Mouse (Mus musculus) embryonic facial prominence, embryonic 13.5 days (tissue): ENCODE data around the gene Hoxa9. TPM values are rescaled to one million over a fixed set of nuclear protein-coding genes. Genes with fewer than 3 reads are reported as not detected.

Experiments
- ATAC-seq: fragments of 200-750 bp; cut with Nextera tagmentation; 2 replicates; pipeline ENCODE4 v1.8.0; 2017; ENCODE audit warnings: low read depth; ENCODE audit not compliant: insufficient number of reproducible peaks, insufficient read depth, low FRiP score, low TSS enrichment
- H3K27ac ChIP-seq: fragments of 300-500 bp; sonication (generic); 2 replicates; pipeline ENCODE4 v1.5.1; 2015; ENCODE audit warnings: moderate library complexity, mild to moderate bottlenecking, inconsistent platforms
- H3K27me3 ChIP-seq: fragments of 300-500 bp; sonication (generic); 2 replicates; pipeline ENCODE4 v1.6.1; 2015; ENCODE audit warnings: mild to moderate bottlenecking, inconsistent platforms
- H3K36me3 ChIP-seq: fragments of 300-500 bp; sonication (generic); 2 replicates; pipeline ENCODE4 v1.6.1; 2015; ENCODE audit warnings: mild to moderate bottlenecking, inconsistent platforms
- H3K4me1 ChIP-seq: fragments of 300-500 bp; sonication (generic); 2 replicates; pipeline ENCODE4 v1.6.1; 2015; ENCODE audit warnings: inconsistent platforms
- H3K4me2 ChIP-seq: fragments of 300-500 bp; sonication (generic); 2 replicates; pipeline ENCODE4 v1.6.1; 2015; ENCODE audit warnings: moderate library complexity, mild to moderate bottlenecking, inconsistent platforms
- H3K4me3 ChIP-seq: fragments of 300-500 bp; sonication (generic); 2 replicates; pipeline ENCODE4 v1.5.1; 2015; ENCODE audit warnings: mild to moderate bottlenecking, inconsistent platforms
- H3K9ac ChIP-seq: fragments of 300-500 bp; sonication (generic); 2 replicates; pipeline ENCODE4 v1.6.1; 2015; ENCODE audit warnings: mild to moderate bottlenecking, inconsistent platforms
- H3K9me3 ChIP-seq: fragments of 300-500 bp; sonication (generic); 2 replicates; pipeline ENCODE4 v1.6.1; 2016; ENCODE audit warnings: inconsistent platforms
- WGBS: fragments of 180-500 bp; shearing (Covaris S2); methylation state at CpG from one replicate; pipeline ENCODE4 v1.1.7; 2015; ENCODE audit warnings: mixed read lengths; 5-methylcytosine and 5-hydroxymethylcytosine counted together
- polyA plus RNA-seq: library from polyadenylated mRNA; unstranded; fragments of >200 nt; fragmentation: Nextera tagmentation; extraction: Ambion mirVana; gene quantifications from 2 replicates; pipeline ENCODE4 v1.2.1, GENCODE M21; 2015

Gene Hoxa9
- polyA plus RNA-seq, 1 experiment from 2014 or later = not detected

DNA sequence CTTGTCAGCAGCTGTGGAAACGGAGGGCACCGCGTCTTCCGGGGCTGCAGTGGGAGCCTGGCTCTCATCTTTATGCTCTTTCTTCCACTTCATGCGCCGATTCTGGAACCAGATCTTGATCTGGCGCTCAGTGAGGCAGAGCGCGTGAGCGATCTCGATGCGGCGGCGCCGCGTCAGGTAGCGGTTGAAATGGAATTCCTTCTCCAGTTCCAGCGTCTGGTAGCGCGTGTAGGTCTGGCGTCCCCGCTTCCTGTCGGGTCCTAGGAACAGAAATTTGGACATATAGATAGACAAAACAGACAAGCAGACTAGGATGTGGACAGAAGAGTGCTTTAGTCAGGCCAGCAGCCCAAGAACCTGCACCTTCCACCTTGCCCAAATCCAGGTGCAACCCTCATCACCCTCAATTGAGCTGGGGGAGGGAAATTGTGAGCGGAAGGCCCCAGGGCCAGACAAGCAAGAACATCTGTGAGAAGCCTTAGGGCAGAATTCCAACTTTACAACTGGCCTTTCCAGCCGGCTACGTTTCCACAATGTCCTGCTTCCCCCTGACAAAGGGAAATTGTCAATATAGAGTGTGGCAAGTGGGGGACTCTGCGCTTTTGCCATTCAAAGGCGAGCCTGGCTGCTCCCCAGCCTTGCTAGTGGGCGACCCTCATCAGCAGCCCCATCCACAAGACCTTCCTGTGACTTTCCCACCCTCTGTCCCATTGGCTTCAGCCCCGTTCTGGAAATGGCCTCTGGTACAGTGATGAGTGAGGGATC lies 14.9 kb downstream of the Hoxa9 start:
- H3K27ac ChIP-seq = no peak overlapping the region
- no peaks in the 10 kb centered on the region for H3K36me3 ChIP-seq
- H3K9ac ChIP-seq = no peak overlapping the region
- no peak for ATAC-seq
- H3K4me1 ChIP-seq = peaks cover 27% of the 10 kb centered on the region
- peaks cover 100% of the 10 kb centered on the region for H3K27me3 ChIP-seq
- no peak overlapping the region for H3K4me2 ChIP-seq
- H3K4me3 ChIP-seq = no peak overlapping the region
- under 1% methylated on average over 30 of the region's 30 CpGs for WGBS
- H3K9me3 ChIP-seq = no peaks in the 10 kb centered on the region

DNA sequence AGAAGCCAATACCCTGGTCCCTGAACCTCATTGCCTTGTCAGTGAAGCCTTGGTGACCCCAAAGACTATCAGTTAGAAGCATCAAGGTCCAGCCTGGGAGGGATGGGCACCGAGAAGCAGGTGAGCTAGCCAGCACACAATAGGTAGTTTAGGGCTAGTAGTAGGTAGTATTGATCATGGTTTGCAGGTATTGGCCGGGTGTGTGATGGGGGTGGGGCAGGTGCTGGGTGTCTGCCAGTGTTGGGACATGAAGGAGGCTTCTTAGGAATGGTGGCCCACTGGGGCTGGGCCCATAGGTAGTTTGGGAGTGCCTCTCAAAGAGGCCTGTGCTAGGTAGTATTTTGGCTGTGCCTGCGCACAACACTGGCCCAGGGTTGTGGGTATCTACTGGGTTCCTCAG lies 15.8 kb downstream of the Hoxa9 start:
- Histone ChIP-seq H3K9ac (no peak overlapping the region), H3K4me2 (no peak overlapping the region), H3K36me3 (no peaks in the 10 kb centered on the region), H3K27ac (no peak overlapping the region), H3K9me3 (no peaks in the 10 kb centered on the region), H3K4me1 (peaks cover 27% of the 10 kb centered on the region), H3K27me3 (peaks cover 100% of the 10 kb centered on the region), H3K4me3 (no peak overlapping the region)
- no peak for ATAC-seq
- WGBS = 13% methylated on average over 3 of the region's 3 CpGs

DNA sequence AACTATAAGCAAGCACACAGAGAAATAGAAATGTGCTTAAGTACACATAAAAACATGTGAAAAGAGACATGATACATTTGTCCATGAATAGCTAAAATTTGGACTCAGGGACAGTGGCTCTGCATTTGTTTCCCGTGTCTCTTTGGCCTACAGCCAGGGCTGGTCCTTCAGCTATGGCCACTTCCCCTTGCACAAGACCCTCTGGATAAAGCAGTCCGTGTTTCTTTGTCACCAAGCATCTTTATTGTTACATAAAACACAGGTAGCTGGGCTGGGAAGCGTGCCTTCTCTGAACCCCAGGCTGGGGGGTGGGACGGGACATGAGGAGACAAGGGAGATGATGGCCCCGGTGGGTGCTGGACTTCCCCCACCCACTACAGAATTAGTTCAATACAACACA lies 16.6 kb downstream of the Hoxa9 start:
- no peak overlapping the region for H3K9ac ChIP-seq
- no peaks in the 10 kb centered on the region for H3K36me3 ChIP-seq
- H3K4me2 ChIP-seq = no peak overlapping the region
- no peak for ATAC-seq
- no peaks in the 10 kb centered on the region for H3K9me3 ChIP-seq
- no peak overlapping the region for H3K4me3 ChIP-seq
- WGBS = 6% methylated on average over 5 of the region's 5 CpGs
- peaks cover 100% of the 10 kb centered on the region for H3K27me3 ChIP-seq
- H3K27ac ChIP-seq = no peak overlapping the region
- peaks cover 27% of the 10 kb centered on the region for H3K4me1 ChIP-seq

DNA sequence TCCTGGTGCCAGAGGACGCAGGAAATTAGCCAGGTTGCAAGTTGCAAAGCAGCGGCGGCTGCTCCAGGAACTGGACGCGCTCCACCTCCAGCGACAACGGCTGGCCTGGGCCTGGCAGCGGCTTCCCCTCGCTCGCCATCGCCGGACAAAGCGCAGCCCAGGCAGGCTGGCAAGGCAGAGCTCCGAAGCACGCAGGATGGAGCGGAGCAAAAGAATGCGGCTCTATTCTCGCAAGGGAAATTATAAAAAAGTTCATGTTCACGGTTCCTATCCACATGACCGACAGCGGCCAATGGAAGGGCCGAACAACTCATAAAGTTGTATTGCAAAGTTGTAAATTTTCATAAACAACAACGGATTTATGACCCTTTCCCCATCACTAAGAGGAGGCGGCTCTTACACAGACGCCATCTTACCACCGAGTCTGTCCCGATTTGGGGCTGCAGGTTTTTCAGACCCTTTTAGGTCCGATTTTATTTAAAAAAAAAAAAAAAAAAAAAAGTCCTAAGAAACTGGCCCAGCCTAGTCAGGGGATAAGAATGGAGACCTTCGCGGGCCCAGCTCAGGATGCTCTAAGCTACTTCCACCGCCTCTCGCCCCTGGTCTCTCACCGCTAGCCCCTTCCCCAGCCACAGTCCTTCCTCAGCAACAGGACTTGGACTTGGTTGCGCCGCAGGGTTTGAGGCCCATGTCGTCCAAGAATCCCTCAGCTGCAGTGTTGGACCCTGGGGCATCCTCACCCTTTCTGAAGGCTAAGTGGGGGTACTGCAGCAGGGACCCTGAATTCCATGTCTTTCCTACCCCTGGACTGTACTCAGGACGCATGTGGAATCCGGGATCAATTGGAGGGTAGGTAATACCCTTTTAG lies 17.5 kb downstream of the Hoxa9 start, which contains the start of the genes Hoxa3 and Gm28308:
Hoxa3 (minus strand) TSS at position 218 of the 868 bp plus-strand sequence.
Gm28308 (minus strand) TSS at position 221 of the 868 bp plus-strand sequence.
- no peaks in the 10 kb centered on the region for H3K9me3 ChIP-seq
- H3K4me2 ChIP-seq = peak within 1 kb of the TSS; percentile 34
- peaks cover 100% of the 10 kb centered on the region for H3K27me3 ChIP-seq
- ATAC-seq = no peak
- H3K36me3 ChIP-seq = no peaks in the 10 kb centered on the region
- peaks cover 27% of the 10 kb centered on the region for H3K4me1 ChIP-seq
- 0 out of 2 replicates have a peak within 1 kb of the TSS, but pooled peaks have one; percentile 20 for H3K4me3 ChIP-seq
- WGBS = 3% methylated on average over 38 of the region's 38 CpGs
- H3K9ac ChIP-seq = no peak within 1 kb of the TSS
- no peak within 1 kb of the TSS for H3K27ac ChIP-seq

DNA sequence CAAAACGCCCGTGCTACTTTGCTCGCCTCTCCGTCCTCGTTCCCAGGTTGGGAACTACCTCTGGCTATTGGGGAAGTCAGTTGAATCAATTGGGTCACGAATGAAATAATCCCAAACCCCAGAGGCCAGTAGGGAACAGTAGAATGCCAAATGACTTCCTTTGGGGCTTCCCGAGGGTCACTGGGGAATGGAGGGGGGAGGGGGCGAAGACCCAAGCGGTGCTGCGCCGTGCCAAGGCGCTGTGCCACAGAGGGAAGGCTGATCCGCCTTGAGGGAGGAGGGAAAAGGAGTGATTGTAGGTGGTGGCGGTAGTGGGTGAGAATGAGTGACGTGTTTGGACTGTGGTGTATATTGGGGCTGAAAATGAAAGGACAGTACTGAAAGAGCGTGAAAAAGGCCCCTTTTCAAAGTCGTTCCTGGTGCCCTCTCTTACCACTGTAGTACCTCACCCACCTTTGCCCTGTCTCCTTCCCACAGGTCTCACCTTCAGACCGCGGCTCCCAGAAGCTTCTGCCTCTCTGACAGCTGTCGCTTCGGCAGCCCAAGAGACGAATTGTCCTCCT lies 18.3 kb downstream of the Hoxa9 start:
- no peaks in the 10 kb centered on the region for H3K9me3 ChIP-seq
- H3K36me3 ChIP-seq = no peaks in the 10 kb centered on the region
- H3K9ac ChIP-seq = no peak overlapping the region
- H3K27ac ChIP-seq = no peak overlapping the region
- 0 out of 2 replicates have a peak overlapping the region, but pooled peaks have one; percentile 20 for H3K4me3 ChIP-seq
- 1% methylated on average over 22 of the region's 22 CpGs for WGBS
- peaks cover 100% of the 10 kb centered on the region for H3K27me3 ChIP-seq
- ATAC-seq = no peak
- peaks cover 27% of the 10 kb centered on the region for H3K4me1 ChIP-seq
- peak overlapping the region; percentile 34 for H3K4me2 ChIP-seq

DNA sequence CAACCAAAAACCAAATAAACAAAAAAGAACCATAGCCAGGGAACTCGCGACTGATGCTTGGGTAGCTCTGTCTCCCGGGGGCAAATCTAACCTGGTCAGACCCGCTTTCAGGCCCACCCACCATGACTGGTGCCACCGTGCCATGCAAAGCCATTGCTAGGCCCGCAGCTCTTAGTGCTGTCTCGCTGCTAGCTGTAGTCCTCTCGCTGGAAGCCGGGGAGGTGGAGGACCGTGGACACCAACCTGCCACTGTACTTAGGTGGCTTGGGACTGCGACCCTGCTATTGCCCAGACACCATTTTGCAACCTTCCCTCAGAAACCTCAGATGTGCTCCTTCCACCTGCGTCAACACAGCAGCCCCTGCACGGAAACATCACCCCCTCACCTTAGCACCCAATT lies 18.9 kb downstream of the Hoxa9 start:
- no peak for ATAC-seq
- 2% methylated on average over 13 of the region's 13 CpGs for WGBS
- H3K36me3 ChIP-seq = no peaks in the 10 kb centered on the region
- H3K4me1 ChIP-seq = peaks cover 20% of the 10 kb centered on the region
- no peak overlapping the region for H3K9ac ChIP-seq
- H3K4me3 ChIP-seq = peak overlapping the region; percentile 20; the same call in 1 of the 2 replicates
- H3K27ac ChIP-seq = no peak overlapping the region
- H3K4me2 ChIP-seq = peak overlapping the region; percentile 24; the same call in 1 of the 2 replicates
- H3K27me3 ChIP-seq = peaks cover 100% of the 10 kb centered on the region
- no peaks in the 10 kb centered on the region for H3K9me3 ChIP-seq

DNA sequence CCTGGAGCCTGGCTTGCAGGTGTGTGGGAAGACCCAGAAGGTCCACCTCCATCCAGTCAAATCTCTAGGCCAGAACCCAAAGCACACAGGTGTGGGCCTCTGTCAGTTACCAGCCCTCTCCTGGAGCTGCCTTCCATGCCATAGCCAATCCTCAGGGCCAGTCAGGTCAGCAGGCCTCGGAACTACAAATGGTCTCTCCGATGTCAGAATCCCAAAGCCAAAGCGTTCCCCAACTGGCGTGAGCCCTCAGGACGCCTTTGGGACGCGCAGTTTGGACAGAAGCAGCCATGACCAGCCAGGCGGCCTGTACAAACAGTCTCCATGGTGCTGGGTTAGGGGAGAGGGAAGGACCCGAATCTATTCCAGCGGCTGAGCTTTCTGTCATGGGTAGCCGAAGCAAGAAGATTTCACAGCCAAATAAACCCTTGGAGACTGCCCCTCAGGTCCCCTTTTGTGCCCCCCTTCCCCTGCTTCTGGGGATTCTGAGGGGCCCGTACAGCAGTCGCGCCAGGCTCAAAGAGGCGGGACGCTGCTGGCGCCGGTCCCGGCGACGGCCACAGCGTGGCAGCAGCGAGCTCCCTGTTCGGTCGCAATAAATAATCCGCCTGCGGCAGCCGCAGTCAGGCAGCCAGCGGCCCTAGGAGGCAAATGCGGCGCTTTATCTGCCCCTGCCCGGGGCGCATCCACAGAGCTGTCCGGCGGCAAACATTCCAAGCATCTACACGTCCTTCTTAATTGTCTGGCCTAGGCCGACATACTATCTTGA lies 19.5 kb downstream of the Hoxa9 start:
- Histone ChIP-seq H3K9ac (no peak overlapping the region), H3K27me3 (peaks cover 100% of the 10 kb centered on the region), H3K4me2 (peak overlapping the region; percentile 24; the same call in 1 of the 2 replicates), H3K9me3 (no peaks in the 10 kb centered on the region), H3K4me1 (peaks cover 17% of the 10 kb centered on the region; the same call in 1 of the 2 replicates), H3K27ac (no peak overlapping the region), H3K4me3 (peak overlapping the region; percentile 20; the same call in 1 of the 2 replicates), H3K36me3 (no peaks in the 10 kb centered on the region)
- no peak for ATAC-seq
- WGBS = 1% methylated on average over 37 of the region's 37 CpGs

DNA sequence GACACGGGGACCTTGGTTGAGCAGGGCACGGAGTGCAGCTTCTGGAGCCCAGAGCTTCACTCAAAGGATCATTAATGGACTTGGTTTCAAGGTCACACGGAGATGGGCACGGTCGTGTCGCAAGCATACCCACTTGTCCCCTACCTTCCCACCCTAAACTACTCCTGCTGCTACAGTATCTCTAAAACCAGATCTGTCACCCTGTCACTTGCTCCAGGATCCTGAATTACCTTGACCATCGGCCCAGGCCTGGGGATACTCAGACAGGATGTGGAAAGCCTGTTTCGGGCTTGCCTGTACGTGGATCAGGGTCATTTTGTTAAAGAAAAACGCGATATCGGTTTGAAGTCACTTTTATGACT lies 21.2 kb downstream of the Hoxa9 start:
- H3K9ac ChIP-seq = no peak overlapping the region
- H3K4me1 ChIP-seq = peaks cover 12% of the 10 kb centered on the region; the same call in 1 of the 2 replicates
- H3K9me3 ChIP-seq = no peaks in the 10 kb centered on the region
- no peak overlapping the region for H3K4me2 ChIP-seq
- ATAC-seq = no peak
- H3K4me3 ChIP-seq = no peak overlapping the region
- WGBS = 4% methylated on average over 12 of the region's 12 CpGs
- H3K36me3 ChIP-seq = no peaks in the 10 kb centered on the region
- no peak overlapping the region for H3K27ac ChIP-seq
- H3K27me3 ChIP-seq = peaks cover 100% of the 10 kb centered on the region

DNA sequence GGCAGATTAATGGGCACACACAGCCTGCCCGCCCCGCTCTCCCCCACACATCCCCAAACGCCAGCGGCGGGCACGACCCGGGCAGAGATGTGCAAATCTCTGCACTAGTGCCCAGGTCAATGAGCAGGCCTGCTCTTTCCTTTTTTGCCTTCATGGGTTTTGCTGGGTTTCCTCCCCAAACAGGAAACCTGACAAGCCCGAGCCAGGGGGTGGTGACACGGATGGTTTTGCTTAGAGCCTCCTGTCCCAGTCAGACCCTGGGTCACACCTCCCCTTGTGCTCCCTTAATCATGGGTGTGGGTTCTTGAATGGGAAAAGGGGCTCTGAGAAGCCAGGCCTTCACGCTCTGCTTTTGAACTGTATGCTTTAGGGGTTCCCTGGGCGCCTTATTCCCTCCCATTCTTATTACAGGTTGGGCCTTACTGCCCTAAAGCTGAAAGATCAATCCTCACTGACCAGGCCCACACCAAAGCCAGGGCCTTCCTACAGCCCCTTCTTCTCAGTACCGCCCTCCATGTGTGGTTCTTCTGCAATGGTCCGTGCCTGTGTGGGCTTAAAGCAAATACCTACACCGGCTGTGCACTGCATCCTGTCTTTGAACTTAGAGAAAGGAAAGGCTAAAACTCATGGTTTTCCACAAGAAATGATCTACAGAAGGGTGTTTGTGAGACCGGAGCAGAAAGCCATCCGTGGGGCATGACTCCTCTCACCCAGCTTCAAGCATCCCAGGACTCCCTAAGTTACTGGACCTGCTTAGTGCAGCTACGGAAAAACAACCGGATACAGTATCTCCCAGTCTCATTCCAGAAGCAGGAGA lies 21.8 kb downstream of the Hoxa9 start:
- Histone ChIP-seq H3K27ac (no peak overlapping the region), H3K4me1 (peaks cover 18% of the 10 kb centered on the region)

DNA sequence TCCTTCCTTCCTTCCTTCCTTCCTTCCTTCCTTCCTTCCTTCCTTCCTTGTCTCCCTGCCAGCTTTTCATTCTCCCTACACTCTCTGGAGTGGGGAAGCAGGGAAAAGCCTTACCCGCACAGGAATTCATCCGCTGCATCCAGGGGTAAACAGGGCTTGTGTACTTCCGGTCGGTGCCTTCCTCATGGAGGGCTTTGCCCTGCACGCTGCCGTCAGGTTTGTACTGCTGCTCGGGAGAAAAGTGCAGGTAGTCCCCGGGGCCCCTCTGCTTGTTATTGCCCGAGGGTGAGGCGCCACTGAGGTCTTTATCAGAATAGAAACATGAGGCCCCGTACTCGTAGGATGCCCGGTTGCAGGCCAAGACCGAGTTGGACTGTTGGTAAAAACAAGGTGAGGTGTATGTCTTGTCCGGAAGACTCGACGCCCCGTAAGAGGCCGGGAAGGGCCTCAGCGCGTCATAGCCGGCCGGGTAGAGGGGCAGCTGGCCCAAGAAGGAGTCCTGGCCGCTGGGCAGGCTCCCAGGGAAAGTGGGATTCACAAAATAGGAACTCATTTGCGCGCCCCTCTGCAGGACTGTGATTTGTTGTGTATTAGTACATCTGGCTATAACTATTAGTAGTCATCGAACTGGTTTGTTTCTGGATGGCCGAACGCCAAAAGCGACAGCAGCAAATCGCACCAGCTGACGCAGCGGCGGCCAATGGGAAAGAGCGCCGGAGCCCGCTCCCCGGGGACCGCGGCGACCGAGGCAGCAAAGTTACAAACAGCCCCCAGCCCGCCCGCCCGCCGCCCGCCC lies 22.6 kb downstream of the Hoxa9 start, which contains the start of gene Hoxa6:
Hoxa6 (minus strand) TSS at position 651 of the 796 bp plus-strand sequence.
- peaks cover 24% of the 10 kb centered on the region for H3K4me1 ChIP-seq

More for the DNA sequence above, 21.8 kb downstream of the Hoxa9 start:
- H3K4me2 ChIP-seq = peak overlapping the region; percentile 16; the same call in 1 of the 2 replicates
- 4% methylated on average over 18 of the region's 18 CpGs for WGBS
- no peaks in the 10 kb centered on the region for H3K36me3 ChIP-seq
- no peak for ATAC-seq
- H3K27me3 ChIP-seq = peaks cover 100% of the 10 kb centered on the region
- no peaks in the 10 kb centered on the region for H3K9me3 ChIP-seq
- H3K9ac ChIP-seq = no peak overlapping the region
- no peak overlapping the region for H3K4me3 ChIP-seq

More for the DNA sequence above, 22.6 kb downstream of the Hoxa9 start, which contains the start of gene Hoxa6:
- no peak within 1 kb of the TSS for H3K27ac ChIP-seq
- WGBS = 1% methylated on average over 47 of the region's 47 CpGs
- H3K9me3 ChIP-seq = no peaks in the 10 kb centered on the region
- H3K4me3 ChIP-seq = no peak within 1 kb of the TSS; the same call in 1 of the 2 replicates
- peaks cover 100% of the 10 kb centered on the region for H3K27me3 ChIP-seq
- ATAC-seq = no peak
- no peak within 1 kb of the TSS for H3K9ac ChIP-seq
- no peaks in the 10 kb centered on the region for H3K36me3 ChIP-seq
- H3K4me2 ChIP-seq = peak within 1 kb of the TSS; percentile 16; the same call in 1 of the 2 replicates
